Mouse (Mus musculus) midbrain, embryonic 14.5 days (tissue): Measurements from ENCODE around the gene Oit3. TPM values are rescaled to one million over a fixed set of nuclear protein-coding genes. Genes with fewer than 3 reads are reported as not detected.

ENCODE experiments used
- ATAC-seq: fragments of 200-750 bp; cut with Nextera tagmentation; 2 replicates; pipeline ENCODE4 v1.8.0; 2017; ENCODE audit warnings: moderate number of reproducible peaks, moderate library complexity; ENCODE audit not compliant: low FRiP score, low TSS enrichment
- DNase-seq: peaks from one replicate; pipeline ENCODE4 v3.0.0-alpha.2; 2015
- H3K27ac ChIP-seq: fragments of 300-500 bp; sonication (generic); replicated peaks from 2 replicates; pipeline ENCODE4 v1.5.1; 2014; ENCODE audit warnings: mild to moderate bottlenecking, low read depth, low read length, moderate library complexity
- H3K27me3 ChIP-seq: fragments of 300-500 bp; sonication (generic); 2 replicates; pipeline ENCODE4 v1.6.1; 2014; ENCODE audit warnings: low read length, control low read depth, mixed read lengths; ENCODE audit not compliant: control insufficient read depth, insufficient read depth
- H3K36me3 ChIP-seq: fragments of 300-500 bp; sonication (generic); 2 replicates; pipeline ENCODE4 v1.6.1; 2014; ENCODE audit warnings: low read length, control low read depth; ENCODE audit not compliant: control insufficient read depth, insufficient read depth
- H3K4me1 ChIP-seq: fragments of 300-500 bp; sonication (generic); 2 replicates; pipeline ENCODE4 v1.6.1; 2014; ENCODE audit warnings: mild to moderate bottlenecking, antibody characterized with exemption, low read length, control low read depth; ENCODE audit not compliant: control insufficient read depth, insufficient read depth
- H3K4me2 ChIP-seq: fragments of 300-500 bp; sonication (generic); 2 replicates; pipeline ENCODE4 v1.6.1; 2014; ENCODE audit warnings: mild to moderate bottlenecking, low read length, moderate library complexity
- H3K4me3 ChIP-seq: fragments of 300-500 bp; sonication (generic); replicated peaks from 2 replicates; pipeline ENCODE4 v1.5.1; 2014; ENCODE audit warnings: low read depth, low read length
- H3K9ac ChIP-seq: fragments of 300-500 bp; sonication (generic); replicated peaks from 2 replicates; pipeline ENCODE4 v1.6.1; 2014; ENCODE audit warnings: mild to moderate bottlenecking, low read length, moderate library complexity
- H3K9me3 ChIP-seq: fragments of 300-500 bp; sonication (generic); 2 replicates; pipeline ENCODE4 v1.6.1; 2016; ENCODE audit warnings: low read length, control low read depth, mixed read lengths; ENCODE audit not compliant: control insufficient read depth
- WGBS: fragments of 180-500 bp; shearing (Covaris S2); extraction: QIAGEN DNeasy Blood & Tissue Kit; methylation state at CpG from one replicate; pipeline ENCODE4 v1.1.7; 2014; 5-methylcytosine and 5-hydroxymethylcytosine counted together
- polyA plus RNA-seq: library from polyadenylated mRNA; unstranded; fragments of >200 nt; fragmentation: Nextera tagmentation; extraction: Ambion mirVana; gene quantifications from 2 replicates; pipeline ENCODE4 v1.2.1, GENCODE M21; 2014

Gene Oit3
- polyA plus RNA-seq, 1 experiment from 2014 or later, result 0.39 TPM

DNA sequence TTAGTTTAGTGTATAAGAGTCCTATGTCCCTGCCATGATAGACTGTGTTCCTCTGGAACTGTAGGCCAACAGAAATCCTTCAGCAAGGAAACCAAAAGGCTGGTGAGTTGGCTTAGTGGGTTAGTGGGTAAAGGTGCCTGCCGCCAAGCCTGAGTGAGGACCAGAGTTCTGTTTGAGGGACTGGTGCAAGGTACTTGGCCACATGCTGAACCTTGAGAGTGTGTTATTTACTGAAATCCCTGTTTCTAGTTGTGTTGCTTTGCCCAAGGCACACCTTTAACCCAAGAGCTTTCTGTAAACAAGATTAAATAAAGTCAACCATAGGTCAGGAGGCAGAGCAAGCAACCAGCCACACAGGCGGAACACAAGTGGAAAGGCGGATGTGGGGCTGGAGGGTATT lies 24.0 kb upstream of the Oit3 start:
- Histone ChIP-seq H3K27me3 (no peaks in the 10 kb centered on the region), H3K4me3 (no peak overlapping the region), H3K36me3 (0 out of 2 replicates have a peak, but pooled peaks cover 4% of the 10 kb centered on the region), H3K4me1 (no peaks in the 10 kb centered on the region), H3K9ac (no peak overlapping the region), H3K27ac (no peak overlapping the region), H3K4me2 (no peak overlapping the region), H3K9me3 (no peaks in the 10 kb centered on the region)
- 86% methylated on average over 3 of the region's 3 CpGs for WGBS
- ATAC-seq (no peak), DNase-seq (no peak)

DNA sequence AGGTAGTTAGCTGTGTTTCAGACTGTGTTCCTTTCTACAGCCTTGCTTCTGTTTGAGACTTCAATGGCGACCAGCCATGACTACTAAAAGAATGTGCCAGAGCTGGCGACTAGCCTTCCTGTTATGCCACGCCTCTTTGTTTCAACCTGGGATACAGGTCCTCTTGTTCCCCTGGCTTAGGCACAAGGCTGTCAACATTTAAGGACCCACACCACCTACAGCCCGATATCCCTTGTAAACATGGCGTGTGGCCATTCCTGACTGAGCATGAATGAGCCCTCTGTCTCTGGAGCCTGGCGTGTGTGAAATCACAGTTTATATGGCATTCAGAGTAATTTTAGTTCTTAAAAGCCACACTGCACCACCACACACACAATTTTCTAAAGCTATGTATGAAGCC lies 20.7 kb upstream of the Oit3 start:
- Histone ChIP-seq H3K4me1 (no peaks in the 10 kb centered on the region), H3K9ac (no peak overlapping the region), H3K27me3 (no peaks in the 10 kb centered on the region), H3K27ac (no peak overlapping the region), H3K4me2 (no peak overlapping the region), H3K9me3 (no peaks in the 10 kb centered on the region), H3K4me3 (no peak overlapping the region), H3K36me3 (0 out of 2 replicates have a peak, but pooled peaks cover 4% of the 10 kb centered on the region)
- no peak for DNase-seq
- WGBS, result 84% methylated on average over 6 of the region's 6 CpGs
- ATAC-seq, result no peak

DNA sequence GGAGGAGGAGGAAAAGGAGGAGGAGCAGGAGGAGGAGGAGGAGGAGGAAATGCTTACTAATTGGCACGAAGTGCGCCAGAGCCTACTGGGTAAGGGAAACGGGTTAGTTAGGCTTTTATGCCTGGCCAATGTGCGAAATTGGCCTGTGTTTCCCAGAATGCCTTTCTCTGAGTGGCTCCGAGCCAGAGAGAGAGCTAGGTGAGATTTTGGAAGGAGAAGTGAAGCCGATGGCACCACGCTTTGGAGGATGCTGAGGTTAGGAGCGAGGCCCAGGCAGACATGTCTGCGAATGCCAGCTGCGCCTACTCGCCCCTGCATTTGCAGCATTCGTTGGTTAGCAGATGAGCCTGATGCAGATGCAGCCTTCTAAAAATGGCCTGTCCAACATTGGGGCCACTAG lies 18.2 kb upstream of the Oit3 start:
- no peak overlapping the region for H3K27ac ChIP-seq
- WGBS, result 83% methylated on average over 12 of the region's 12 CpGs
- H3K9ac ChIP-seq, result no peak overlapping the region
- DNase-seq (no peak), ATAC-seq (no peak)
- H3K36me3 ChIP-seq, result 0 out of 2 replicates have a peak, but pooled peaks cover 2% of the 10 kb centered on the region
- no peaks in the 10 kb centered on the region for H3K27me3 ChIP-seq
- no peaks in the 10 kb centered on the region for H3K4me1 ChIP-seq
- H3K4me2 ChIP-seq, result no peak overlapping the region
- no peaks in the 10 kb centered on the region for H3K9me3 ChIP-seq
- no peak overlapping the region for H3K4me3 ChIP-seq

DNA sequence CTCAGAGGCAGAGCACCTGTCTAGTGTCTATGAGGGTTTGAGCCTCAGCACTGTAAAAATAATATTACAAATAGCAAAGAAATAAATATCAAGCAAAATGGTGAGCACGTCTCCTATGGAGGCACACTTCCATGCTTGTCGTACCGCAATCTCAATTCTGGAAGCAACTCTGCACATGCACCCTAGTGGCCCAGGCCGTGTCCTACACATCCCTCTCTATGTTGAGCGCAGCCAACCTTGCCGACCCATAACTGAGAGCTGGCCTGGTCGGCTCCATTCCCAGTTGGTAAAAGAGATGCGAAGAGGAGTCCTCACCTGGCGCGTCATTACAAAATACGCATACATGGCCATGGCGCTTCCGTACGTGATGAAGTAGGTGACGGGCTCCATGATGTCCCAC lies 13.1 kb upstream of the Oit3 start:
- Histone ChIP-seq H3K9me3 (no peaks in the 10 kb centered on the region), H3K27me3 (no peaks in the 10 kb centered on the region), H3K4me1 (no peaks in the 10 kb centered on the region), H3K4me2 (no peak overlapping the region), H3K27ac (no peak overlapping the region), H3K9ac (no peak overlapping the region), H3K36me3 (0 out of 2 replicates have a peak, but pooled peaks cover 4% of the 10 kb centered on the region), H3K4me3 (no peak overlapping the region)
- 97% methylated on average over 15 of the region's 15 CpGs for WGBS
- no peak for ATAC-seq
- DNase-seq, result no peak

DNA sequence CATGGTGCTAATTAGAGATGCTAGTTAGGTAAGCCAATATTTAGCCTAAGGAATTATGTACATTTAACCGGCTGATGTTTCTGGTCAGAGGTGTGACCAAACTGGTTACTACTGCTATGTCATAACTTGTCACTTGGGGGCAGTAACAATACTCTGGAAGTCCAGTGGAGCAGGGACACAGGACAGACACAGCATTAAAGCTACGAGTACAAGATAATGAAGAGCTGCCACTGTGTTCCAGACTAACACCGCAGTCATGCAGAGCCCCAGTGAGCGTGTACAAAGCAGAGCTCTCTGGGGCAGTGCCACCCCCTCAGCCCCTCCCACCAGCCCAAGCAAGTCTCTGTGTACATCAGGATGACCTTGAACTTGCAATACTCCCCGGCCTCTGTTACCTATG lies 10.3 kb upstream of the Oit3 start:
- H3K36me3 ChIP-seq, result 0 out of 2 replicates have a peak, but pooled peaks cover 4% of the 10 kb centered on the region
- 35% methylated on average over 5 of the region's 5 CpGs for WGBS
- no peaks in the 10 kb centered on the region for H3K4me1 ChIP-seq
- no peak overlapping the region for H3K9ac ChIP-seq
- peak; percentile 80 for DNase-seq
- no peak overlapping the region for H3K4me3 ChIP-seq
- H3K27ac ChIP-seq, result no peak overlapping the region
- H3K27me3 ChIP-seq, result no peaks in the 10 kb centered on the region
- H3K9me3 ChIP-seq, result no peaks in the 10 kb centered on the region
- no peak overlapping the region for H3K4me2 ChIP-seq
- no peak; the same call in 1 of the 2 replicates for ATAC-seq

DNA sequence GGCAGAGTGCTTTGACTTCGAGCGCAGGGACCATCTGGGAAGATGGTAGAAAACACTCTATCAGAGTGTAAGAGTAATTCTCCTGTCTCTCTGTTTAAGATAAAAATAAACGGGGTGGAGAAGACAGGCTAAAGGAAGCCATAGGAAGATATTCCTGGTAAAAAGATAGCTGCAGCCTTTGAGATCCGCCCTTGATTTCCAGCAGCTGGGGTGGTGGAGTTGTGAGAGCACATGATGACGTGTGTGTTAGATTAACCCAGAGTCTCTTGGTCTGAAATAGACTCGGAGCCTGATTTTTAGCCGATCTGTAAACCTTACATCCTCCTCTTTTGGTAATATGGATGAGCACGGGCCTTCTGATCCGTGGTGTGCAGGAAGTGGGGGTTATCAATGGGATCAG lies 6.0 kb upstream of the Oit3 start:
- Histone ChIP-seq H3K4me3 (no peak overlapping the region), H3K27me3 (no peaks in the 10 kb centered on the region), H3K9me3 (no peaks in the 10 kb centered on the region), H3K4me1 (no peaks in the 10 kb centered on the region), H3K4me2 (no peak overlapping the region), H3K9ac (no peak overlapping the region), H3K27ac (no peak overlapping the region), H3K36me3 (no peaks in the 10 kb centered on the region)
- DNase-seq (no peak), ATAC-seq (no peak)
- 90% methylated on average over 9 of the region's 9 CpGs for WGBS

DNA sequence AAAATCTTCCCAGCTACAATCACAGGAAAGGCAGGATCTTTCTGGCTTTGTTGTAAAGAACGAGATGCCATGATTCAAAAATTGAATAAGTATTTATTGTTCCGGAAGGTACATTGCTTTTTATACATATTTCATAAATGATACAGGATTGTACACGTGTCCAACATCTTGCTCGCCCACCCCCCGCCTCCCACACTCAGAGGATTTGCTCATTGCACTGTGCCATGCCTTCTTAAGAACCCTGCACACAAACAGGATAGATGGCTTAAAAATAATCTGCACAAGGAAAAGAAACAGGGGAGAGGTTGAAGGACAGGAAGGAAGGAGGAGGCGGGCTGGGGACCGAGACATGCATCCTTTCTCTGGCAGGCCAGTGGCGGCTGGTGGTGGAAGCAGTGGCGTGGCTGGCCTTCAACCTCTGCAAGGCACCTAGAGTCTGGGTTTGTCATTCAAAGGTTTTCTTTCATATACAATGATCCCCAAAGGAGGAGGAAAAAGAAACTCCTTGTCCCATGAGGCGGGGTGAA lies 5.4 kb upstream of the Oit3 start:
- no peaks in the 10 kb centered on the region for H3K36me3 ChIP-seq
- no peak overlapping the region for H3K9ac ChIP-seq
- no peaks in the 10 kb centered on the region for H3K9me3 ChIP-seq
- H3K27ac ChIP-seq, result no peak overlapping the region
- H3K4me2 ChIP-seq, result no peak overlapping the region
- DNase-seq (no peak), ATAC-seq (no peak)
- H3K4me3 ChIP-seq, result no peak overlapping the region
- no peaks in the 10 kb centered on the region for H3K4me1 ChIP-seq
- no peaks in the 10 kb centered on the region for H3K27me3 ChIP-seq
- 88% methylated on average over 10 of the region's 10 CpGs for WGBS

DNA sequence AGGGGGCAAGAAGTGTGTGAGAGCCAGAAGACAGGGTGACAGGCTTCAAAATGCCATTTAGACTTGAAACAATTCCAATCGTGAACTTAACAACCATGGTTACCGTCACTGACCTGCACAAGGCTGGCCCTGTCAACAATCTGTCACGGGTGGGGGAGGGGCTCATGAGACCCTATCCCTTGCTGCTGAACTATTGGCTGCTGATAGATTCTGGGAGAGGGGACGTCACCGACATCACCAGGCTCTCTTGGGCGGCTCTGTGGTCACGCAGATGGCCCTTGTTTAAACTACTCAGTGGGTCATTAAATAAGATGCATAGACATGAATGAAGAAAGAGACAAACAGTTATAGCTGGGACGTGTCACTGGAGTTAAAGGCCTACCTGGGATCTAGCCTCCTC lies 3.1 kb upstream of the Oit3 start:
- DNase-seq, result no peak
- Histone ChIP-seq H3K9me3 (no peaks in the 10 kb centered on the region), H3K4me3 (no peak overlapping the region), H3K4me2 (no peak overlapping the region), H3K4me1 (no peaks in the 10 kb centered on the region), H3K9ac (no peak overlapping the region), H3K27me3 (no peaks in the 10 kb centered on the region), H3K36me3 (no peaks in the 10 kb centered on the region), H3K27ac (no peak overlapping the region)
- ATAC-seq, result no peak
- 37% methylated on average over 8 of the region's 8 CpGs for WGBS

DNA sequence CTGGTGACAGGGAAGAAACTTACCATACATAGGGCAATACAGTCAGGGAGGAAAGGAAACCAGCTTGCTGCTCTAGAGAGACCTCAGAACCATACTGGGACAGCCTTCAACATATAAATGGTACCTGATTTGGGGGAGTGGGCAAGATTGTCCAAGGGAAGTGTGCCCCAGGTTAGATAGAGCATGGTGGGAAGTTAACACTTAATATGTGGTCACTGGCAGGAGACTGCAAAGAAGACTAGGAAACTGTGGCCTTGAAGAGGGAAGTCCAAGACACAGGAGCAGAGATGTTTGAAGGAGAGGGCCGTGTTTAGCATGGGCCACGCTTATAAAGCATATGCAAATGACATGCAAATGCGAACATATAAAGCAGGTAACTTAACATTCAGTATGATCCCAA lies 2.5 kb upstream of the Oit3 start:
- no peak overlapping the region for H3K4me2 ChIP-seq
- H3K4me1 ChIP-seq, result no peaks in the 10 kb centered on the region
- H3K9ac ChIP-seq, result no peak overlapping the region
- H3K9me3 ChIP-seq, result no peaks in the 10 kb centered on the region
- WGBS, result 66% methylated on average over 3 of the region's 3 CpGs
- DNase-seq, result no peak
- no peak overlapping the region for H3K4me3 ChIP-seq
- no peak overlapping the region for H3K27ac ChIP-seq
- no peaks in the 10 kb centered on the region for H3K36me3 ChIP-seq
- no peak for ATAC-seq
- no peaks in the 10 kb centered on the region for H3K27me3 ChIP-seq
